In the genomic region with DNA sequence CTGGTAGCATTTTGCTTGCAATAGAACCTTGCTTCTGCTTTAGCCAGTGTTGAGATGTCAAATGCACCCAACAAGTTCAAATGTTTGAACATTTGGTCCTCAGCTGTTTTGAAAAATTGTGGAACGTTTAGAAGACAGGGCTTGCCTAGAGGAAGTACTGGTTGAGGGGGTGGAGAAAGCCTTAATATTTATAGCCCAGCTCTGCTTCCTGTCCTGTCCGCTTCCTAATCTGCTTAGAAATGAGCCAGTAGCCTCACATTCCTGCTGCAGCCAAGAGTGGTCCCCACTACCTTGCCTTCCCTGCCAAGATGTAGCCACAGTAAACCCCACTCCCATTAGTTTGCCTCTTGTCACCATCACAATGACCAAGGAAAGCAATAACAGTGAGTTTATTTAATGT, we compare ENCODE assay signal across 13 mouse cellular contexts. TPM values are rescaled to one million over a fixed set of nuclear protein-coding genes. Genes with fewer than 3 reads are reported as not detected.
DNase-seq lines count a peak whose midpoint lies in the region; ATAC-seq lines count a peak whose summit lies in the region.
"Had no signal": no experiment of that assay in that cellular context is flagged by ENCODE, and none has a peak within 500 bp of the region (broad histone marks: within the 10 kb centered on the region; RNA-seq: fewer than 3 reads in every experiment).

No protein-coding gene starts in this region.

- WGBS in kidney, embryonic 15.5 days, result 64% methylated on average over 2 of the region's 2 CpGs
- WGBS in kidney, embryonic 14.5 days, result 64% methylated on average over 2 of the region's 2 CpGs
- WGBS in heart, embryonic 13.5 days, result 32% methylated on average over 2 of the region's 2 CpGs
- WGBS in liver, embryonic 16.5 days (ENCODE audit: insufficient replicate concordance), result 33% methylated on average over 2 of the region's 2 CpGs

- peak overlapping the region; percentile 49; the same call in 1 of the 2 replicates for H3K27ac ChIP-seq in kidney, embryonic 15.5 days
- H3K27ac ChIP-seq in kidney, embryonic 14.5 days (ENCODE audit: low read depth, low read length), result no peak overlapping the region; the same call in 1 of the 2 replicates
- peak overlapping the region; percentile 71 for H3K27ac ChIP-seq in heart, embryonic 13.5 days (replicated peaks)
- 0 out of 2 replicates have a peak overlapping the region, but pooled peaks have one; percentile 35 for H3K27ac ChIP-seq in liver, embryonic 16.5 days (ENCODE audit: low read length)
- H3K27ac ChIP-seq: hindbrain, embryonic 15.5 days had no signal

- no peak overlapping the region for H3K4me3 ChIP-seq in kidney, embryonic 15.5 days (replicated peaks)
- H3K4me3 ChIP-seq in kidney, embryonic 14.5 days (ENCODE audit: low read length), result no peak overlapping the region
- H3K4me3 ChIP-seq in heart, embryonic 13.5 days, result no peak overlapping the region
- H3K4me3 ChIP-seq in liver, embryonic 16.5 days (ENCODE audit: low read depth, low read length), result no peak overlapping the region
- H3K4me3 ChIP-seq: hindbrain, embryonic 15.5 days had no signal

- H3K9ac ChIP-seq in kidney, embryonic 15.5 days, result no peak overlapping the region
- H3K9ac ChIP-seq in kidney, embryonic 14.5 days (ENCODE audit: low read depth, low read length), result no peak overlapping the region
- H3K9ac ChIP-seq in heart, embryonic 13.5 days, result no peak overlapping the region
- H3K9ac ChIP-seq in liver, embryonic 16.5 days (ENCODE audit: low read depth, low read length), result no peak overlapping the region
- H3K9ac ChIP-seq: hindbrain, embryonic 15.5 days had no signal

- H3K36me3 ChIP-seq in kidney, embryonic 15.5 days, result peaks cover 61% of the 10 kb centered on the region
- H3K36me3 ChIP-seq in kidney, embryonic 14.5 days (ENCODE audit: control insufficient read depth, insufficient read depth, low read length), result peaks cover 6% of the 10 kb centered on the region; the same call in 1 of the 2 replicates
- H3K36me3 ChIP-seq in heart, embryonic 13.5 days, result peaks cover 45% of the 10 kb centered on the region
- no peaks in the 10 kb centered on the region for H3K36me3 ChIP-seq in liver, embryonic 16.5 days (ENCODE audit: control insufficient read depth, insufficient read depth)

- no peaks in the 10 kb centered on the region for H3K27me3 ChIP-seq in kidney, embryonic 15.5 days
- H3K27me3 ChIP-seq in kidney, embryonic 14.5 days (ENCODE audit: control insufficient read depth, insufficient read depth, low read length), result no peaks in the 10 kb centered on the region
- no peaks in the 10 kb centered on the region for H3K27me3 ChIP-seq in heart, embryonic 13.5 days (replicated peaks)
- no peaks in the 10 kb centered on the region for H3K27me3 ChIP-seq in liver, embryonic 16.5 days (ENCODE audit: control insufficient read depth, insufficient read depth, low read depth, low read length)
- H3K27me3 ChIP-seq: hindbrain, embryonic 15.5 days had no signal

- peak; percentile 12 for DNase-seq in brain, adult 2 months (ENCODE audit: low read depth, low spot score)
- no peak for DNase-seq in retina, embryonic 14.5 days (ENCODE audit: low spot score)
- DNase-seq in adrenal gland, adult 2 months, result no peak
- DNase-seq: embryo, embryonic 11 days; layer of hippocampus, postnatal 36 days; thymus, adult 18-20 months had no signal

- H3K9me3 ChIP-seq in kidney, embryonic 15.5 days (replicated peaks), result 0 out of 2 replicates have a peak, but pooled peaks cover 3% of the 10 kb centered on the region
- 0 out of 2 replicates have a peak, but pooled peaks cover 6% of the 10 kb centered on the region for H3K9me3 ChIP-seq in kidney, embryonic 14.5 days (ENCODE audit: control insufficient read depth, low read length)
- H3K9me3 ChIP-seq in heart, embryonic 13.5 days, result 0 out of 2 replicates have a peak, but pooled peaks cover 3% of the 10 kb centered on the region
- H3K9me3 ChIP-seq in liver, embryonic 16.5 days (replicated peaks; ENCODE audit: control insufficient read depth, low read length), result no peaks in the 10 kb centered on the region
- H3K9me3 ChIP-seq: hindbrain, embryonic 15.5 days had no signal

- ATAC-seq in kidney, embryonic 15.5 days (replicated peaks; ENCODE audit: low FRiP score), result no peak
- ATAC-seq in kidney, embryonic 14.5 days (ENCODE audit: low FRiP score, low TSS enrichment), result no peak
- ATAC-seq in heart, embryonic 13.5 days (ENCODE audit: extremely low read depth, insufficient number of reproducible peaks, low FRiP score, low TSS enrichment), result no peak
- ATAC-seq in liver, embryonic 16.5 days (ENCODE audit: low read depth), result 0 out of 2 replicates have a peak, but pooled peaks have one; percentile 19
- no peak for ATAC-seq in cerebellum, adult (ENCODE audit: insufficient number of reproducible peaks, low FRiP score, low TSS enrichment)
- ATAC-seq: forebrain, embryonic 16.5 days had no signal

- H3K4me2 ChIP-seq in kidney, embryonic 15.5 days, result no peak overlapping the region
- H3K4me2 ChIP-seq in kidney, embryonic 14.5 days (replicated peaks; ENCODE audit: low read depth, low read length), result no peak overlapping the region
- peak overlapping the region; percentile 16 for H3K4me2 ChIP-seq in heart, embryonic 13.5 days
- no peak overlapping the region for H3K4me2 ChIP-seq in liver, embryonic 16.5 days (ENCODE audit: low read depth, low read length)
- H3K4me2 ChIP-seq: hindbrain, embryonic 15.5 days had no signal

- 0 out of 2 replicates have a peak, but pooled peaks cover 2% of the 10 kb centered on the region for H3K4me1 ChIP-seq in kidney, embryonic 15.5 days
- no peaks in the 10 kb centered on the region for H3K4me1 ChIP-seq in kidney, embryonic 14.5 days (ENCODE audit: control insufficient read depth, insufficient read depth, low read length)
- peaks cover 20% of the 10 kb centered on the region for H3K4me1 ChIP-seq in heart, embryonic 13.5 days
- peaks cover under 1% of the 10 kb centered on the region; the same call in 1 of the 2 replicates for H3K4me1 ChIP-seq in liver, embryonic 16.5 days (ENCODE audit: control insufficient read depth, low read depth, low read length)

RNA-seq across cellular contexts. Expression of a gene that starts 6.2 kb away (rescaled TPM):
- 54.4 and 57.2 TPM in 2 replicates for polyA plus RNA-seq in kidney, embryonic 15.5 days (2015; fragmentation: Nextera tagmentation; extraction: Ambion mirVana)
- 47.4 and 65.8 TPM in 2 replicates for polyA plus RNA-seq in kidney, embryonic 14.5 days (2014; fragmentation: Nextera tagmentation; extraction: Ambion mirVana)
- 31.3 and 31.6 TPM in 2 replicates for polyA plus RNA-seq in heart, embryonic 13.5 days (2015; fragmentation: Nextera tagmentation; extraction: Ambion mirVana)
- 19.0 and 23.4 TPM in 2 replicates for polyA plus RNA-seq in liver, embryonic 16.5 days (2015; fragmentation: Nextera tagmentation; extraction: Ambion mirVana)
- total RNA-seq in adrenal gland, adult 2 months (2021), result 10 to 100 TPM; 14.9 to 22.3 TPM
- 1.9 and 4.1 TPM in 2 replicates for polyA plus RNA-seq in adrenal gland, adult 2 months (2012; rRNA removed)

RNA-seq across cellular contexts. Expression of a gene that starts 24.8 kb away (rescaled TPM):
- polyA plus RNA-seq in kidney, embryonic 15.5 days (2015; fragmentation: Nextera tagmentation; extraction: Ambion mirVana), result 42.6 and 43.6 TPM in 2 replicates
- 18.5 and 41.7 TPM in 2 replicates for polyA plus RNA-seq in kidney, embryonic 14.5 days (2014; fragmentation: Nextera tagmentation; extraction: Ambion mirVana)
- polyA plus RNA-seq in heart, embryonic 13.5 days (2015; fragmentation: Nextera tagmentation; extraction: Ambion mirVana), result 26.7 and 28.4 TPM in 2 replicates
- polyA plus RNA-seq in liver, embryonic 16.5 days (2015; fragmentation: Nextera tagmentation; extraction: Ambion mirVana), result 18.2 and 19.1 TPM in 2 replicates
- total RNA-seq in adrenal gland, adult 2 months (2021), result 10 to 100 TPM; 72.7 to 79.8 TPM
- polyA plus RNA-seq in adrenal gland, adult 2 months (2012; rRNA removed), result 10.8 and 13.2 TPM in 2 replicates
